Mouse (Mus musculus) adrenal gland, adult 2 months (tissue): Measurements from ENCODE around the gene Itpr2. TPM values are rescaled to one million over a fixed set of nuclear protein-coding genes. Genes with fewer than 3 reads are reported as not detected.

Experiments used
- DNase-seq: peaks from one replicate; pipeline ENCODE4 v3.0.0; 2021
- polyA plus RNA-seq: library from polyadenylated mRNA; depleted of rRNA; stranded (reverse); fragments of >200 nt; gene quantifications from 2 replicates; pipeline ENCODE4 v1.2.3, GENCODE M21; 2012; rRNA removed
- total RNA-seq, 2 experiments: library from RNA; stranded (reverse); gene quantifications; 2 replicates each; pipeline ENCODE4 v1.2.3; 2021

Itpr2 gene
- total and polyA plus RNA-seq, 3 experiments = 17.3 to 36.1 (median 32.2) TPM

- DNase-seq = no peak
These were observed 390.9 kb downstream of the Itpr2 start for GRCm38 (mm10) chr6:146110832-146111741.

GRCm38 (mm10) chr6:146110425-146110824 lies 391.6 kb downstream of the Itpr2 start:
- no peak for DNase-seq

GRCm38 (mm10) chr6:146108695-146109094 lies 393.3 kb downstream of the Itpr2 start:
- DNase-seq = no peak

GRCm38 (mm10) chr6:146107117-146107832 lies 394.7 kb downstream of the Itpr2 start:
- no peak for DNase-seq

GRCm38 (mm10) chr6:146083056-146083961 lies 418.7 kb downstream of the Itpr2 start:
- DNase-seq = peak; percentile 46

- no peak for DNase-seq
These were observed 419.5 kb downstream of the Itpr2 start for GRCm38 (mm10) chr6:146082476-146082875.

GRCm38 (mm10) chr6:146081578-146081977 lies 420.4 kb downstream of the Itpr2 start:
- DNase-seq = no peak

GRCm38 (mm10) chr6:146080546-146081512 lies 421.2 kb downstream of the Itpr2 start:
- no peak for DNase-seq

GRCm38 (mm10) chr6:146079734-146080443 lies 422.1 kb downstream of the Itpr2 start:
- no peak for DNase-seq

GRCm38 (mm10) chr6:146079261-146079660 lies 422.8 kb downstream of the Itpr2 start:
- DNase-seq = peak; percentile 79

- no peak for DNase-seq
These were observed 423.9 kb downstream of the Itpr2 start for GRCm38 (mm10) chr6:146078136-146078535.

GRCm38 (mm10) chr6:146077124-146077889 lies 424.7 kb downstream of the Itpr2 start:
- DNase-seq = no peak

GRCm38 (mm10) chr6:146072842-146073241 lies 429.2 kb downstream of the Itpr2 start:
- DNase-seq = no peak

- DNase-seq = peak; percentile 30
These were observed 430.1 kb downstream of the Itpr2 start for GRCm38 (mm10) chr6:146071883-146072282.

Other genes starting within 250 kb of the Itpr2 start
- 100 to 1,000 TPM; 108 to 137 TPM for gene Fgfr1op2, start 75.0 kb upstream of the Itpr2 start, total RNA-seq
- 172 and 185 TPM in 2 replicates for gene Fgfr1op2, start 75.0 kb upstream of the Itpr2 start, polyA plus RNA-seq
- gene Ints13, start 75.6 kb upstream of the Itpr2 start, total RNA-seq = 10 to 100 TPM; 31.3 to 34.3 TPM
- gene Ints13, start 75.6 kb upstream of the Itpr2 start, polyA plus RNA-seq = 8.5 and 8.9 TPM in 2 replicates
- 10 to 100 TPM; 67.5 to 78.9 TPM for gene Med21, start 140.3 kb upstream of the Itpr2 start, total RNA-seq
- gene Med21, start 140.3 kb upstream of the Itpr2 start, polyA plus RNA-seq = 10.8 and 20.8 TPM in 2 replicates
- 10 to 100 TPM; 31.7 to 51.5 TPM for gene Tm7sf3, start 140.6 kb upstream of the Itpr2 start, total RNA-seq
- gene Tm7sf3, start 140.6 kb upstream of the Itpr2 start, polyA plus RNA-seq = 17.0 and 22.5 TPM in 2 replicates
- 10 to 100 TPM; 19.7 to 21.7 TPM for gene Stk38l, start 222.8 kb upstream of the Itpr2 start, total RNA-seq
- 0.97 and 1.6 TPM in 2 replicates for gene Stk38l, start 222.8 kb upstream of the Itpr2 start, polyA plus RNA-seq